Mouse (Mus musculus): Measurements from ENCODE around the gene Phf5a. TPM values are rescaled to one million over a fixed set of nuclear protein-coding genes. Genes with fewer than 3 reads are reported as not detected.
A peak's percentile ranks its signal among the peaks of the same experiment; 100 is the strongest.

The Phf5a gene
- total RNA-seq, 2 experiments from 2014 or later: 31.0 to 39.0 TPM

DNA sequence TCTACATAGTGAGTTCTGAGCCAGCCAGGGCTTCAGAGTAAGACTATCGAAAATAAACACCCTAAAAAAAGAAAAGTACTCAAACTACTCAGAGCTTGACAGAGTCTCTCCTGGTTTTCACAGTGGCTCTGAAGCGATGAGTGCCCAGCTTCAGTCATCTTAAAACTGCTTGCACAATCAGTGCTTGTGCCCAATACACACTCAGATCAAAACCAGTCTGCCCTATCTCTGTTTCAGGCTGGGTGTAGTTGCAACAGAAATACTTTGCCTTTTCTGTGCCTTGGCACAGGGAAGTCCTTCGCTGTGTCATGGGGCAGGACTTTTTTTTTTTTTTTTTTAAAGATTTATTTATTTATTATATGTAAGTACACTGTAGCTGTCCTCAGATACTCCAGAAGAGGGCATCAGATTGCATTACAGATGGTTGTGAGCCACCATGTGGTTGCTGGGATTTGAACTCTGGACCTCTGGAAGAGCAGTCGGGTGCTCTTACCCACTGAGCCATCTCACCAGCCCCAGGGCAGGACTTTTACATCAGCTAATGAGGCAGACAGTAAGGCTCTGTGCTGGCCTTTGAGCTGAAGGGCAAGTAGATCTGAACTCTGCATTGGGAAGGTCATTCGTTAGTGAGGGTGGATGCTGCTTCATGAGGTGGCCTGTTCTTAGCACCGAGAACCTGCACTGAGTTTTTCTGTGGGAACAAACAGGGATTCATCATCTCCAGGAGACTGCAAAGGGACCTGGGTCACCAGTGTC, 15.3 kb upstream of the Phf5a start:
- no peak for DNase-seq (ENCODE audit: low spot score in 2 of 2)

DNA sequence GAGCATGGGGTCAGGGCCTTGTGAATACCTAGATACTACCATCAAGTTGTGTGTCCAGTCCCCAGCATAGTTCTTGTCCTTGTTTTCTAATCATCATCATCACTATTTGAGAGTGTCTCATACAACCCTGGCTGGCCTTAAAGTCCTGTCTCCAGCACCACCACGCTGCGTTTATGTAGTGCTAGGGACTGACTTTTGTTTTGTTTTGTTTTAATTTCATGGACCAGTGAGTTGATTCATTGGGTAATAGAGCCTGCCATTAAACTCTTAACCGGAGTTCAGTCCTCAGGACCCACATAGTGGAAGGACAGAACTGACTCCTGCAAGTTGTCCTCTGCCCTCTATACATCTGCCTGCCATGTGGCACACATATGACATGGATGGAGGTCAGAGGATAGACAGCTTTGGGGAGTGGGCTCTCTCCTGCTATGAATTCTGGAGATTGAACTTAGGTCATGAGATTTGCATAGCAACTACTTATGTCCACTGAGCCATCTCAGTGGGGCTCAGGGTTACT, 13.8 kb upstream of the Phf5a start:
- no peak for DNase-seq (ENCODE audit: low spot score in 2 of 2)

DNA sequence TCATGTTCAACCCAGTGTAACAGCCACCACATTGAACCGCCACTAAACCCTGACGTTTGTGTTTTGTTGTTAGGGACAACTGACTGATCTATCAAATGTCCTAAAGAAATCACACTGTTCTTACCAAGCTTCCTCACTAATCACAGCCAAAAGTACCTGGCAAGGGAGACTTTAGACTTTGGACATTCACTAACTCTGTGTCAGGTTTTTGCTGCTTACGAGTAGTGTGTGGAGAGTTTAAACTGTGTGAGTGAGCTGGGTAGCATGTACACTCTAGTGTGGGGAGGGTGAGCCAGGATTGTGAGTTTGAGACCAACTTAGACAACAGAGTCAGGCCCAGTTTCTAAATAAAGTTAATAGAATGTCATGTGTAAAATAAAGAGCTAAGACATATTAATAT, 10.6 kb upstream of the Phf5a start:
- no peak for DNase-seq (ENCODE audit: low spot score in 2 of 2)

DNA sequence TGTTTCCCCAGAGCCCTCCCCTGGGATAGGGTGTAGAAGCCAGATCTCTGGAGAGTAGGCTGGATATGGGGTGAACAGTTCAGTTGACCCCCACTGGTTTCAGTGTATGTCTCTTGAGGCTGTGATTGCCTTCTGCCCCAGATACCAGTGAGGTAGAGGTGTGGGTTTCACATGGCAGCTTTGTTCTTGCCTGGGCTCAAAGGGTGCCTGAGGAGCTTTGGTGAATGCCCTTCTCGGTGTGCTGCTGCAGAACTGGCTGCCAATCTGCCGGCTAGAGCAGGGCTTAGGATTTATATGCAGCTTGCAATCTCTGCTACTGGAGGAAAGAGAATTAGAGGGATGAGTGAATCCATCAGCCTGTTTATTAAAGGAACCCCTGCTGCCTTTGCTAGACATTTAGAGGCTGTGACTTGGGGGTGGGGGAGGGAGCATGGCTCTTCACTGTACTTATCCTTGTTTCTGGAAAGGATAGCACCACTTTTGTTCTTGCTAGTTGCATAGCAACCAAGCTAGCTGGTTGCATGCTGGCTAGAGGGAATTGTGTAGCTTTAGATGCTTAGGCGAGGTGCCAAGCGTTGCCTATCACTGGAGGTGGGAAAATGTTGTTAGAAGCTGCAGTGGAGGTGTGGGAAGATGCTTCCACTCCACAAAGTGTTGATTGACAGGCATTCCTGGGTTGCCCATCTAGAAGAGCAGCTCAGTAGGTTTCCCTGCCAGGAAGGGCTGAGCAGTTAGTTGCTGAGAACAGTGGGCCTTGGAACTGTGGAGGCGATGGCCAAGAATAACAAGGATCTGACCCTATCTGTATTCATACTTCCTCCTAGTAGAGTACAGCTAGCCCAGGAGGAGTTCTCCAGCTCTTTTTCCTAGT, 8.1 kb upstream of the Phf5a start:
- peak; percentile 71 to 78 for DNase-seq (ENCODE audit: low spot score in 2 of 2)

DNA sequence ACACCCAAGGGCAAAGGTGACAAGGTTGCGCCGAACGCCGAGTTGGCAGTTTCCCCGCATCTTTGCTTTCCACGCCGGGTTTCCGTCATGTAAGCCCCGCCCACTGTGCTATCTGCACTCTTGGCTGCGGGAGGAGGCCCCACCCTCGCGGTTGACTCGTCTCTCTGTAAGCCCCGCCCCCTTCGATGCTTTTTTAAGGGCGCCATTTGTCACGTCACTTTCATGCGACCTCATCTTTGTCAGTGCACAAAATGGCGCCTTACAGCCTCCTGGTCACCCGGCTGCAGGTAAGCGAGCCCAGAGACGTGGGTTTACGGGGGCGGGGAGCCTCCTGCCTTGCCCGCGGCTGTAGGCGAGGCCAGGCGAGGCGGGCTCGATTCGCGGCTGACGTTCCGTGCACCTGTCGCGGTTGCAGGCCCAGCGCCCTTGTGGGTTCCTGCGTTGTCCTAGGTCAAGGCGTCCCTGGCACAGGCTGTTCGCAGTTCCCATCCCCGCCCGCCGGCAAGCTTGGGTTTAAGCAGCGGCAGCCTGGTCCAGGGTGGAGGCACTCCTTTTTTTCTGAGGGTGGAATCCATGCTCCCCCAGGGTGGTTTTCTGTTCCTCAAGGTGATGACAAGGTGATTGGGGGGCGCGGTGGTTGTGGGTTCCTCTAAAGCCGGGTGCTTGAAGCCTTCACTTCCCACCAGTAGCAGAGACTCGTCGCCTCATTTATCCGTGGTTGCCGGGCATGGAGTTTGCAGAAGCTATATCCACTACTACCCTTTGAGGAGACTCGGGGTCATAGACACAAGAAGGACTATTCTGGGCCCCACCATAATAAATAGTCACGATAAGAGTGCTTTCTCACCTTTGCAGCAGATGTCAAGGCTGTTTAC, 788 bp upstream of the Phf5a start, which contains the start of gene Aco2:
Gene Aco2 (plus strand): TSS at position 48 of the 875 bp plus-strand sequence.
- DNase-seq (ENCODE audit: low spot score in 2 of 2): peak; percentile 99 to 100

DNA sequence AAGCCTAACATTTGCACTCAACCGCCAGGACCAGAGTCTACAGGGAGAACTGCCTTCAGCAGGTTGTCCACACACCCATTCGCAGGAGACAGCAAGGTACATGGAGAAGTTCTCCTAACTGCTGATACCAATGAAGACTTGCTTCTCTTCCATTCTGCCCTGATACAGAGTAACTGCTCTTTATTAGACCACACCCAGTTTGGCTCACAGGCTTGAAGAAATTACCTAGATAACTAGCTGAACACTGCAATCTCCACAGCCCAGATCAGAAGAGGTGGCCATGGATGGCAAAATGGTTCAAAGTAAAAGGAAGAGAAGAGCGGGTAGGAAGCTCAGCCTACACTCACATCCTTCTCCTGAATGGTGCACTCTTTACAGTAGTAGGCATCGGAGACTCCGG, 1.7 kb downstream of the Phf5a start:
- no peak for DNase-seq (ENCODE audit: low spot score in 2 of 2)

DNA sequence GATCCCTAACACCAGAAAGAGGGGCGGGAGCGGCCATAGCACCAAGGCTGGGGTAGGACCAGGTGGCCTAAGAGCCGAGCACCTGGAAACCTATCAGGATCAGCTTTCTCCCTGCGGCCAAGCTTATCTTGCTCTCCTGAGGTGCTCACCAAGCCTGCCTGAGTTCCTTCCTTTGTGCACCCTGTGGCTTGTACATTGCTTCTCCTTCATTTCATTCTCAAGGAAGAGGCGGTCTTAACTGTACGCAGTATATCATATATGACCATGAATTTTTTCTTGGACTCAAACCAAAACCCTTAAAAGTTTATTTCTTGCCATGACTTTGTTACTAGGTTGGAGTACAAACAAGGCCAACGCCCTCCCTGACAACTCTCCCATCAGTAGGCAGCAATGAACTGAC, 7.5 kb downstream of the Phf5a start:
- DNase-seq (ENCODE audit: low spot score in 2 of 2): no peak

DNA sequence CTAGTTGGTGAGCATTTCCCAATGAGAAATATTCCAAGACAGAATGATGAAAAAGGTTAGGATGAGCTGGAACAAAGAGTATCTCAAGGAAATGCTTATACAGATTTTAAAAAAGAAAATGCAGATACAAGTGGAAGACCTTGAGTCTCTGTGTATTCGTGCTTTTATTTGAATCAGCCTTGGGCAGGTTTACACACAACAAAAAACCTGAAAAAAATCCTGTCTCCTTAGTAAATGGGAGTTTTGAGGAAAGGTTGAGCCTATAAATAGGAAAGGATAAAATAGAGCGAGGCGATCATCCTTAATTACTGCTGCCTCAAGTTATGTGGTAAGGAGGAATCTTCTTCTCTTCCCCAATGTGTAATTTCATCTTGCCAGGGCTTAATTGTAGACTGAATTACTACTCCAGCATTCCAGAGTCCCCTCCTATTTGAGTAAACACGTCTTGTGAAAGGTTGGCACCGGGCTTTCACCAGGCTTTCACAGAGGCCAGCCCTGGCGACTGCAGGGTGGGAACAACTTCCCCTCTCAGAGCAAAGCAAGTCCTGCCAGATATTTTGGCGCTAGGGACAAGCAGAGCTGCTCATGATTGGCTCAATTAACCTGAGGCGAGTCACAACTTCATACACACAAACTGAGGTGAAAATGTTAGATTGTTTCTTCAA, 11.1 kb downstream of the Phf5a start:
- DNase-seq (ENCODE audit: low spot score in 2 of 2): peak; percentile 22 to 70

DNA sequence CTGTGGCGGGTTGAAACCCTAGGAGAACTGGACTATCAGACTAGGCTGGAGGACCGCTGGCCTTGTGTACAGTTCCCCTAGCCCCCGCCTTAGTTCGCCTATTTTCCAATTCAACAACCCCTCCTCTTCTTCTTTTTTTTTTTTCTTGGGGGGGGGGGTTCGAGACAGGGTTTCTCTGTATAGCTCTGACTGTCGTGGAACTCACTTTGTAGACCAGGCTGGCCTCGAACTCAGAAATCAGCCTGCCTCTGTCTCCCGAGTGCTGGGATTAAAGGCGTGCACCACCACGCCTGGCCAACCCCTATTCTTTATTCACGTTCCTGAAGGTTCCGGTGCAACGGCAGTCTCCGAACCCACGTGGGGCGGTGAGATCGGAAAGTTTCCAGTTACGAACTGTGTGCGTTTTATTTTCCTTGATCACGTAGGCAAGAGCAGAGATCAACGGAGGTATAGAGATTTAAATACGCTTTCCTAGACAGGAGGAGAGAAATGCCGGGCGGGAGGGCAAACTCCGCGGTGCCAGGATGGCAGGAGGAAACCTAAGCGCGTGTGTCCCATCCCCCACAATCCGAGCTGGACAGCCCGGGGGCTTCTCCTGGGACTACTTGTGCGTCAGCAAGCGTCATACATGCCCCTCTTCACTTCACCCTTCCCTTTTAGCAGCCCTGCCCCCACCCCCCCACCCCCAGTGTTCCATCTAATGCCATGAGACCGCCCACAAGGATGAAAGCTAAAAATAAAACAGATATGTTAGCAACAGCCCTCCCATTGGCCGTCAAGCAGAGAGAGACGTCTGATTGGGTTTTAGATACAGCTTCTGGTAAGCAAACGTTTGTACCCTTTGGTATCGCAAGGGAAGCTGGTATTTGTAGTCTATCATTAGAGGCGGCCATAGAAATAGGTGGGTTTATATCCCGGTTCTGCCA, 12.1 kb downstream of the Phf5a start:
- peak; percentile 85 to 97 for DNase-seq (ENCODE audit: low spot score in 2 of 2)

DNA sequence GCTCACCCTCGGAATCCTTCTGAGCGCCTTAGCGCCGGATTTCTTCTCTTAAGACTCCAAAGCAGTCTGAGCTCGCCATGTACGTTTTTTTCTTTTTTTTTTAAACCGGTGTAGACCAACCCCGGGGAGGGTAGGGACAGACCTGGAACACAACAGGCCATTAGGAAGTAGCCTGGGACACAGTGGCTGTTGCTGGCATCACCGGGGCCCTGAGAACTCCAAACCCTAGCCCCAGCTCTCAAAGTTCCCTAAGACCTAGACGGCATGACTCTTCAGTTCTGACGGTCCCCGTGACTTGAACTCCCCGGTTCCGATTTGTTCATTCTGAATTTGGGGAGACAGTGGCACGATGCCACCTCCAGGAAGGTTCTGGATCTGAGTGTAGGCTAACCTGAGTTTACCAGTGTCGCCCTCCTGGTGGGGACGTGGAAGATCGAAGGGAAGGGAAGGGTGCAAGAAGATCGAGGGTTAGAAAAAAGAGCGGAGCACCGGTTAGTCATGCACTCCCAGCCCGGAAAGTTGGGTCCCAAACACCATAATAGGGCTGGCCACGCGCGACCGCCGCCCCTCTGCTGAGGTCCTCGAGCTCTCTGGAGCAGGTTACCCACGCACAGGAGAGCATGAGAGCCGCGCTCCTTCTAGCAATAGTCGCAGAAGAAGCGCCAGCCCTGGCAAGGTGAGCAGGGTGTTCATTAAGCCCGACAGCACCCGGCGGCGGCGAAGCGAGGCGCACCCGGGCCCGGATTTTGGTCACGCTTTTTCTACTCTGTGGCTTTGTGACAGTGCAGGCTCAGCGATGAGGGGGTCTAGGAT, 13.0 kb downstream of the Phf5a start, which contains the start of gene Tob2:
Gene Tob2 (minus strand): TSS at position 280 of the 813 bp plus-strand sequence.
- DNase-seq (ENCODE audit: low spot score in 2 of 2): peak; percentile 73 to 75

DNA sequence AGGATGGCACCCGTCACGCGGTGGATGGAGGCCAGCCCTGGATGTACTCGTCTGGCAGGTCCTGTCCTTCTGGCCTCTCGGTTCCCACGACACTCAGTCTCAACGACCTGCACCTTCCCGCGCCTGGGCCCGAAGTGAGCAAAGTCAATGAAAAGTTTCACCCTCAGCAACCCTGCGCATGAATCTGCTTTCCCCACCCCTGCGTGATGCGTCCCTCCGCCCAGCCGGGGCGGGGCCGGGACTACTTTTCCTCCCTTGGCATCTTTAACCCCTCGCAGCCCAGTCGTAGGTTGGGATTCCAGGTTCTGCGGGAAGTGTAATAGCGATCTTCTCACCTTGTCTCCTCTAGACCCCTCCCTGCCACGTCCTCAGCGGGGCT, 13.6 kb downstream of the Phf5a start:
- DNase-seq (ENCODE audit: low spot score in 2 of 2): peak; percentile 95 to 97

DNA sequence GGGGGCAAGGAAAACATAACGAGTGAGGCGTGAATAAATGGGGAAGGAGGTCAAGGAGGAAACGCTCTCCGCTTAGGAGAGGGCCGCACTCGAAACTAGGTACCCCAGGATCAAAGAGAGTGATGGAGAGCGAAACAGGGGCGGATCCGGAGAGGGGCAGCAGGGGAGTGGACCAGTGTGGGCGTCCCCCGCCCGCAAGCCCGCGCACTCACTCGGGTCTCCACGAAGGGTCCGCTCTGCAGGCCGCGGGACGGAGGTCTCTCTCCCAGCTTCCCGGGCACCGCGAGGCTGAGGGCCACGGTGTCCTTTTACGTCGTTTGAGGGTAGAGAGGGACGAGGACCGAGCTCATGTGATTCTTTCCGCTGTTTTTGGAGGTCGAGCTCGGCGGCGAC, 14.0 kb downstream of the Phf5a start:
- no peak for DNase-seq (ENCODE audit: low spot score in 2 of 2)

DNA sequence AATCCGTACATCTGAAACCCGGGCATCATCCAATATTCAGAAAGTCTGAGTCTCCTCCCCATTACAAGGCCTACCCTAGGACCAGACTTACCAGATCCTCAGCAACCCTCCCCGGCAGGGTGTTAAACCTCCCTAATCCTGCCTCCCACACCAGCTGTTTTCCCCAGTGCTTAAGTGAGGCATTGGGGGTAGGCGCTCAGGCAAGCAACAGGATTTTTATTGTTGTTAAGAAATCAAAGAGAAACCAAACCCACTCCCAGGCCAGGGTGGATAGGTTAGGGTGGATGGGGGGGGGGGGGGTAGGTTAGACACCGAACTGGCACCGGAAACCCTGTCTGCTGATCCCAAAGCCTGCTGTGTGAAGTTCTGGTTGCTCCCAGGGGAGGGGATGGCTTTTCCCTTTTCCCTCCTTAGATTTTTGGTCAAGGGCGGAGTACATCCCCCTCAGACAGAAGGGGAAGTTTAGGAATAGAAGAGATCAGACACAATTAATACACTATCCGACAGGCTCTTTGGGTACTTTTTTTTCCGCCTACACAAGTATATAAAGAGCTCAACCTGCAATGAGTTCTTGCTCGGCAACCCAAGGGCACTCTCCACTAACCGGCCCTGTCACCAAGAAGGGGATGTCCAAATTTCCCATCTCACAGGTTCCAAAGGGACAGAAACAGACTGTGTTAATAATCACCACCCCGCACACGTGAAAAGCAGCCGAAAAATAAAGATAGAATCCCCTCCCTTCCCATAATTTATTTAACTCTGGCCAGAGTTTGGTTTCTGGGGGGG, 14.6 kb downstream of the Phf5a start:
- no peak for DNase-seq (ENCODE audit: low spot score in 2 of 2)

DNA sequence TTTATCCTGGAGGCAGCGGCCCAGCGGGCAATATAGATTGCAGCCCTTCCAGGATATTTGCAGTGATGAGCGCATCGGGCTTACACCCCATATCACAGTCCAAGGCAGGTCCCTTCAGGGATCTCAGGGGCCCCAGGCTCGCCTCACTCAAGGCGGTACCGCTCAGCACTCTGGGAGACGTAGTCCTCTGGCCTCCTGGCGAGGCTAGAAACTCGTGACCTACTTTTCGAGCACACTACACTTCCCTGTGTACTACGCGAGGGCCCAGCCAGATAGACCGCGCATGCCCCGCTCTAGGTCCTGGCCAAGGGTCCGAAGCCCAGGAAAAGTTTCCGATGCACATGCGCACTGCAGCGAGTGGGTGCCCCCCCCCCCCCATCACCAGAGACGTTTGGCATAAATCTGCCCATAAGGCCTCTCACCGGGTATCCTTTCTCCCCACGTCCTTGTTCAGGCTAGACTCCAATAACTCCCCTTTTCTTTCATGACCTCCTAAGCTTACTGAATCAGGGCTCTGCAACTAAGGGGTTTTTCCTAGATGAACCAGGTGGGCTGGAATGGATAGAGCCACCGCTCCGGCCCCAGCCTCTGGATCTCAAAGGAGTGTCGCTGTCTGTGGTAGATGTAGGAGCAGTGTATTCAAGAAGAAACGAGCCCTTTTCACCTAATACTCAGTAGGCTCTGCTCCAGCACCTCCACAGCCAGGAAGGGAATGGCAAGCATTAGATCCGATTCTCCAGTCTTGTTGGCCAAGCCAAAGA, 15.5 kb downstream of the Phf5a start:
- peak; percentile 70 to 88 for DNase-seq (ENCODE audit: low spot score in 2 of 2)

DNA sequence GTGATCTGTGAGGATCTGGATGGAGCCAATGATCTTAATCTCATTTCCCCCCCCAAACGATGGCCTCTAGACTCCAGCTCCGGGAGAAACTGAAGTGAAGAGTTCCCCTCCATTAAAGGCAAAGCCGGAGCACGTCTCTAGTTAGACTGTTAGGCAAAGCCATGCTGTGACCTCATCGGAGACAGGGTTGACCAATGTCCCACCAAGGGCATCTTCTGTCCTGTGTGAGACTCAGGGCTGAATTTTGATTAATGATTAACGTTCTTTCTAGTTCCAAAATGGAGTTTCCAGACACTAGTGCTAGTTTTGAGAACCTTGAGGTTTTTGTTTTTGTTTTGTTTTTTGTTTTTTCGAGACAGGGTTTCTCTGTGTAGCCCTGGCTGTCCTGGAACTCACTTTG, 18.6 kb downstream of the Phf5a start:
- no peak for DNase-seq (ENCODE audit: low spot score in 2 of 2)

DNA sequence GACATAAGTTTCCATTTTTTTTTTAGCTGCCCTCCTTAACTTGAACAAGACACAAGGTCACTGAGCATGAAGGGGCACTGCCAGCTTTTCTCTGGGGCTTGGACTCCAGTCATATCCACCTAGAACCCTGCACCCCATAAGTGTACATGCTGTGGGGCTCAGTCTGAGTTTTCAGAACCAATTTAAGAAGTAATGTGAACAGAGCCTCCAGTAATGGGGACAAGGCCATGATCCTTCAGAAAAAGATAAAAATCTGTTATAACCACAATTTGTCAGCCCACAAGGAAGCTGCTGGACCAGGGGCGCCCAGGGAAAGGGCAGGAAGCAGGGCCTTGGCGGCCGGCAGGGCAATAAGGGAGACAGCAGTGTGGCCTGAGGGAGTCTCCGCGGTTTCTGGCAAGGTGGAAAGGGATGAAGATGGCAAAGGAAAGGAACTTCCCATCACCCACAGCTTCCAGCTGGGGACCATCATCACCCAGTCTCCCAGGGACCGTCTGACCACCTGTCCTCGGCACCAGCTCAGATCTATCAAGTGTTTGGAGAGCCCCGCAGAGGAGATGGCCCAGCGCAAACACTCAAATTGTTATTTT, 19.2 kb downstream of the Phf5a start:
- DNase-seq (ENCODE audit: low spot score in 2 of 2): no peak

DNA sequence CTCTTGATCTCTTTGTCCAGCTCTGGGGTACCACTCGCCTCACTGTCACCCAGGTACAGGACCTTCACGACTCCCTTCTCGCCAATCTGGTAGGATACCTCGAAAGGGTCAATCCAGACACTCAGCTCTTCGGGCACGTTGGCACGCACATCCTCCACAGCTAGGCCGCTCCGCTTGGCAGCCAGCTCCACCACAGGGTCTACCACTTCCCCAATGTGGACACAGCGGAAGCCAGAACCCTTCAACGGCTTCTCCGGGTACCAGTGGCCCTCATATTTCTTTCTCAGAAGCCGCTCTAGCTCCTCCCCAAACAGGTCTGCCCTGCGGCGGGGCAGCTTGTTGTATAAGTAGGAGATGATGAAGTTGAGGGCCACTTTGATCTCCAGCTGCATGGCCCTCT, 20.3 kb downstream of the Phf5a start:
- no peak for DNase-seq (ENCODE audit: low spot score in 2 of 2)
